Mouse (Mus musculus): Measurements from ENCODE around the gene Edc3.
"Not testable (repeated sequence)": the region's sequence is repeated elsewhere in the genome, so short reads cannot be mapped to it uniquely, and the experiment has no call there.

Edc3 gene

GRCm38 (mm10) chr9:57698466-57699150, 9.7 kb upstream of the Edc3 start:
- no peak for DNase-seq (ENCODE audit: low spot score in 2 of 2)

GRCm38 (mm10) chr9:57706496-57706895, 1.8 kb upstream of the Edc3 start:
- DNase-seq (ENCODE audit: low spot score in 2 of 2), result no peak

- peak; percentile 36 to 41 for DNase-seq (ENCODE audit: low spot score in 2 of 2)
Observed at GRCm38 (mm10) chr9:57708720-57709274, 457 bp downstream of the Edc3 start.

DNA sequence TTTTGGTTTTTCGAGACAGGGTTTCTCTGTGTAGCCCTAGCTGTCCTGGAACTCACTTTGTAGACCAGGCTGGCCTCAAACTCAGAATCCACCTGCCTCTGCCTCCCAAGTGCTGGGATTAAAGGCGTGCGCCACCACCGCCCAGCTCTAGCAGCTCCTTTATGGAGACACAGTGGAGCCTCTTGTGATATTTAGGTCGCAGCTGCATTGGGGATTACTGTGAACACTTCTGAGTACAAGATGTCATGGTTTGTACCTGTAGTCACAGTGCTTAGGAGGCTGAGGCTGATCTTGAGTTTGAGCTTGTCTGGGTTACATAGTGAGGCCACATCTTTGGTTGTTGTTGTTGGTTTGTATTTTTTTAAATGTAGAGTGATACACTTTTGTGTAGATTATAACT, 1.9 kb downstream of the Edc3 start:
- DNase-seq (ENCODE audit: low spot score in 2 of 2), result not testable (repeated sequence)

DNA sequence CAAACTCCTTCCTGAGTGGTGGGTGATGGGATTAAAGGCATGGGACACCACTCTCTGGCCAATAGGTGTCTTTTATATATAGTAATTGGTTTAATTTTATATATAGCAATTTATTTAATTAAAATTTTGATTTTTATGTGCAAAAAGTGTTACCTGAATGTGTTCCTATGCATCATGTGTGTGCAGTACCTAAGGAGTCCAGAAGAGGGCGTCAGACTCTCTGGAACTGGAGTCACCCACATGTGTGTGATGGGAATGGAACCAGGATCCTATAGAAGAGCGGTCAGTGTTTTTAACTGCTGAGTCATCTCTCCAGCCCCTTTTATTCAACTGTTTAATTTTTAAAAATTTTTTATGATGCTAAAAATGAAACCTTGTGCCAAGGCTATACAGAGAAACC, 3.9 kb downstream of the Edc3 start:
- DNase-seq (ENCODE audit: low spot score in 2 of 2), result no peak

DNA sequence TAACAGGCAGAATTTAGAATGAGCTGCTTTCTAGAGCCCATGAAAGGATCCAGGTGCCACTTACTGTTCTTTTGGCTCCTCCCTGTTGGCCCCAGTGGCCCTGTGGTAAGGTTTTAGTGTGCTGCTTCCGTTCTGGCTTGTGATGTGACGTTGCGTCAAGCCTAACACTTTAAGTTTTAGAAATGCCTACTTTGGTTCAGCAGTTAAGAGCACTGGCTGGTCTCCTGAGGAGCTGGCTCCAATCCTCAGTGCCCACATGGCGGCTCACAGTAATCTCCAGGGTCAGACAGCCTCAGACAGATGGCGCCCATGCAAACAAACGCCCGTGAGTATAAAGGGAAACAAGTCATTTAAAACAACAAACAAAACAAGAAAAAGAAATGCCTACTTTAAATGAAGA, 10.1 kb downstream of the Edc3 start:
- DNase-seq (ENCODE audit: low spot score in 2 of 2), result no peak

DNA sequence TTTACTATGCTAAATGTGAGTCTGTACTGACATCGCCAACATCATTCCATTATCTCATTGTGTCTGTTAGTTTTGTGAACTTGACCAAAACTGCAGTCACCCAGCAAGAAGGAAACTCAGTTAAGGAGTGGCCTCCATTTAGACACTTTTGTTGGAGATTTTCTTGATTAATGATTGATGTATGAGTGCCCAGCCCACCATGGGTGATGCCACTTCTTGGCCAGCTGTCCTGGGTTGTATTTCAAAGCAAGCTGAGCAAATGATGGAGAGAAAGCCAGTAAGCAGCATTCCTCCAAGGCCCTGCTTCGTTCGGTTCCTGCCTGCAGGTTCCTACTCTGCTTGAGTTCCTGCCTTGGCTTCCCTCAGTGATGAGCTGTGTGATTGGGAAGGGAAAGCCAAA, 12.4 kb downstream of the Edc3 start:
- no peak for DNase-seq (ENCODE audit: low spot score in 2 of 2)

DNA sequence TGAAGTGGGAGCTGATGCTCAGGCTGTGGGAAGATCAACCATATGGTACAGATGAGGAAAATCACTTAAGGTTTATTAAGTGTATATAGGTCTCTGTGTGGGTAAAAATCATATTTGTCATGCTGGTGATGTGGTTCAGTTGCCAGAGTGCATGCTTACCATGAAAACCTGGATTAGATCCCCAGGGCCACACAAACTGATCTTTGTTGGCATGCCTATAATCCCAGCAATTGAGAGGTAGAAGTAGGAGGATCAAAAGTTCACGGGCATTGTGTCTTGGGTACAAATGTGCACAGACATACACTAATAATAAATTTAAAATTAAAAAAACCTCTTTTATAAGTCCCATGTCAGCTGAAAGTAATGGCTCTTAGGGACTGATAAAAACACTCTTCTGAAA, 14.0 kb downstream of the Edc3 start:
- DNase-seq (ENCODE audit: low spot score in 2 of 2), result no peak

- DNase-seq (ENCODE audit: low spot score in 2 of 2), result peak; percentile 31 to 33
Observed at GRCm38 (mm10) chr9:57723315-57723715, 15.0 kb downstream of the Edc3 start.

- DNase-seq (ENCODE audit: low spot score in 2 of 2), result no peak
Observed at GRCm38 (mm10) chr9:57723796-57724195, 15.5 kb downstream of the Edc3 start.

DNA sequence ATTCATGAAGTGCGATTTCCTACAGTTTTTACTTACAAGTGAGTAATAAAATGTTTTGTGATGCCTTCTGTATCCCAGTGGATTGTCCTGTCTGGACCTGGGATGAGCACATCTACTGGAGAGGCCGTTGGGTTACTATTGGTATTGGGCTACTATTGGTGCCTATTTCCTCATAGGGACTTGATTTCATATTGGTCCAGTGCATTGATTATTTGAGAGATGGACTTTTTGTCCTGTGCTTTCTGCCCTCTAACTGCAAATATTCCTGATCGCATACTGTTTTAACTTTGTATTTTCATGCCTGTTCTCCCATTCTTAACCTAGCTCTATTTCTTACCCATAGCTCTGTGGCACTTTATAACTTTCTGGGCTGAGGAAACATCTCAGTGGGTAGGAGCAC, 16.4 kb downstream of the Edc3 start:
- no peak for DNase-seq (ENCODE audit: low spot score in 2 of 2)

DNA sequence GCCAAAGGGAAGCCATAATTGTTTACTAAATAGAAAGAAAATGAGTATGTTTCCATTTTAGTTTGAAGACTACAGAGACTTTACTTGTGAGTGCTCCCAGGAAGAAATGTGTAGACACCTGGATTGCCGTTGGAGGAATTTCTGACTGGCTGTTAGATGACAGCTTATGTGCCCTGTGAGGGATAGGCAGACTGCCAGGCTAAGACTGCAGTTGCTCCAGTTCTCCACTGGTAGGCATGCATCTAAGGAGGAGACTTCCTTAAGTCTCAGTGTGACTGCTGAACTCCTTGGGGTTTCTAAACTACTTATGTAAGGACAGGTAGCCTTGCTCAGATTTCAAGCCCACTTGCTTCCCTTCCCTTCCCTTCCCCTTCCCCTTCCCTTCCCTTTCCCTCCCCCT, 20.0 kb downstream of the Edc3 start:
- DNase-seq (ENCODE audit: low spot score in 2 of 2), result no peak

DNA sequence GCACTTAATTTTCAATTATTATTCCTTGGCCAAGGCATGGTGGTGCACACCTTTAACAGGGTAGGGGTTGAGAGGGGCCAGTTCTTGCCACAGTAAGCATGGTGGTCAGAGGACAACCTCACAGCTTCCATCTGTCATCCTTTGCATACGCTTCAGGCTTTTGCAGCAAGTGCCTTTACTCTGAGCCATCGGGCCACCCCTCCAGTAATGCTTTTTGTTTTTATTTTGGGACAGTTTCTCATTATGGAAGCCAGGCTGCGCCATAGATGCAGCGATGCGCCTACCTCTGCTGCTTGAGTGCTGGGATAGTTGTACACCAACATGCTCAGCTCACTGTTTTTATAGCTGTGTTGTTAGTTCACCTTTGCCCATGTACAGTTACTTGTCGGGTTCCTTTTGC, 25.3 kb downstream of the Edc3 start:
- DNase-seq (ENCODE audit: low spot score in 2 of 2), result no peak

GRCm38 (mm10) chr9:57739863-57740262, 31.5 kb downstream of the Edc3 start:
- DNase-seq (ENCODE audit: low spot score in 2 of 2), result no peak

DNA sequence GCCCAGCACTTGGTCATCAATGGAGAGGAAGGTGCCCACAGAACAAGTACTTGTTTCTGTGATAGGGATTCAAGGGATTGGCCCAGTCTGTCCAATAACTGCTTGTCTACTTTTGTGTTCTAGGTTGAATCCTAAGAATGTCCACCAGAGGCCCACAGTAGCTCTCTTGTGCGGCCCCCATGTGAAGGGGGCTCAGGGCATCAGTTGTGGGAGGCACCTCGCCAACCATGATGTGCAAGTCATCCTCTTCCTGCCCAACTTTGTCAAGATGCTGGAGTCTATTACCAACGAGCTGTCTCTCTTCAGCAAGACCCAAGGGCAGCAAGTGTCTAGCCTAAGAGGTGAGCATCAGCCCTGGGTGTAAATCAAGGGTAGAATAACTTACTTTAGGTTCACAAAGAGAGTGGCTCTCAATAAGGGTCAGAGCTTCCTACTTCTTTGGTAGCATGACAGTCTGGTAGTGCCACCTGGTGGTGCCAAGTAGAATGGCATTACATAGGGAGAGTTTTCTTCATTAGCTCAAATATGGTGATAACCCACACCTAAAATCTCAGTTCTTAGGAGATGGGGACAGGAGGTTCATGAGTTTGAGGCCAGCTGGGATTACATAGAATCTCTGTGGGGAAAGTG, 36.2 kb downstream of the Edc3 start:
- DNase-seq (ENCODE audit: low spot score in 2 of 2), result no peak

- DNase-seq (ENCODE audit: low spot score in 2 of 2), result no peak
Observed at GRCm38 (mm10) chr9:57747067-57747466, 38.7 kb downstream of the Edc3 start.

DNA sequence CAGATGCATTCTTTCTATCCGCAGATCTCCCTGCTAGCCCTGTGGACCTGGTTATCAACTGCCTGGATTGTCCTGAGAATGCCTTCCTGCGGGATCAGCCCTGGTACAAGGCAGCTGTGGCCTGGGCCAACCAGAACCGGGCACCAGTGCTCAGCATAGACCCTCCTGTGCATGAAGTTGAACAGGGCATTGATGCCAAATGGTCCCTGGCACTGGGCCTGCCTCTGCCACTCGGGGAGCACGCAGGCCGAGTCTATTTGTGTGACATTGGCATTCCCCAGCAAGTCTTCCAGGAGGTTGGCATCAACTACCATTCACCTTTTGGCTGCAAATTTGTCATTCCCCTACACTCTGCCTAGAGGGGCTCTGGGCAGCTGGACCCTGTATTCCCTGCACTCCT, 39.8 kb downstream of the Edc3 start:
- no peak for DNase-seq (ENCODE audit: low spot score in 2 of 2)

- no peak for DNase-seq (ENCODE audit: low spot score in 2 of 2)
Observed at GRCm38 (mm10) chr9:57748831-57749230, 40.5 kb downstream of the Edc3 start.

DNA sequence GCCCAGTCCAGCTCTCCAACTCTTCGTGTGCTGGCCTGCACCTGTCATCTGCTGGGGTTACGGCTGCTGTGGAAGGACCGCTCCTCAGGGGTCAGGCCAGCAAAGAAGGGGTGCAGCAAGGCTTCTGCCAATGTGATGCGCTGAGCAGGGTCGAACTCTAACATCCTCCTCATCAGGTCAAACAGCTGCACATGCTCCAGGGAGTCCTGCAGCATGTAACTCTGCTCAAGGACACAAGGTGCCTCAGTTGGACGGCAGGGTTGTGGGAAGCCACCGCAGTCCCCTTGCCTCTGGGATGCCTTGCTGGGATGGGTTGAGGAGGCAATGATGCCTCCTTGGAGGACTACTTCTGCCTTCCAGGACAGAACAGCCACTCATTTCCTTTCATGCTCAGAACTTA, 42.6 kb downstream of the Edc3 start:
- no peak for DNase-seq (ENCODE audit: low spot score in 2 of 2)

DNA sequence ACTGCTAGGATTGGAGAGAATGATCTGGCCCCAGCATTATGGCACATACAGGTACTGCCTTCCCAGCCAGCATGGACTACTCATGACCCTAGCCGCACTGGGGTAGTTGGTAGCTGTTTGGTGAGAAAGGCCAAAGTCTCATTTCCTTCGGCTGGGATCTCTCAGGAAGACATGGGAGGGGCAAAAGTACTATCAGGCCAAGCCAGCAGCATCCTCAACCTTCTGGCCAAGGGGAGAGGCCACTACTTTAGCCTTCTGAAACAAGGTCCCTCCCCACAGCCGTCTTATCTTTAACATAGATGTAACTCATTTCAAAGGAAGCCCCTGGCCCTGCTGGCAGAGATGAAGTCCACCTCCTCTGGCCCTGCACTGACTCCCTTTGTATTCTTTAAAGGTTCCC, 49.2 kb downstream of the Edc3 start:
- DNase-seq (ENCODE audit: low spot score in 2 of 2), result no peak

GRCm38 (mm10) chr9:57758528-57758927, 50.2 kb downstream of the Edc3 start:
- no peak for DNase-seq (ENCODE audit: low spot score in 2 of 2)

DNA sequence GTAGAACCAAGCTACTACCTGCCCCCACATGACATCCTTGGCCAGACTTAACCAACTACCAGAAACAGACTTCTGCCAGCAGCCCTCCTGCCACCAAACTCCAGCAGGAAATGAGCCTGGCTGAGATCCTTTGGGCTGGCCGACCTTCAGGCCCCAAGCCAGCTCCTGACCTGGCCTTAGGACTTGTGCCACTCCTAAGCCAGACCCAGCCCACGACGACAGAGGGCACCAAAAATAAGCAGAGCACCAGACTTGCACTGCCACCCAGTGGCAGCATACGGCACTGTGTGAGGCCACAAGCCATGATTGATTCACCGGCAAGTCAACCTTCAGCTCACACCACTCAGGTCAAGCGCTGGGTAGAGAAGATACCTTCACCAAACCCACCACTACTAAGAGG, 50.9 kb downstream of the Edc3 start:
- DNase-seq (ENCODE audit: low spot score in 2 of 2), result peak in 1 of 2 experiments; percentile 56

DNA sequence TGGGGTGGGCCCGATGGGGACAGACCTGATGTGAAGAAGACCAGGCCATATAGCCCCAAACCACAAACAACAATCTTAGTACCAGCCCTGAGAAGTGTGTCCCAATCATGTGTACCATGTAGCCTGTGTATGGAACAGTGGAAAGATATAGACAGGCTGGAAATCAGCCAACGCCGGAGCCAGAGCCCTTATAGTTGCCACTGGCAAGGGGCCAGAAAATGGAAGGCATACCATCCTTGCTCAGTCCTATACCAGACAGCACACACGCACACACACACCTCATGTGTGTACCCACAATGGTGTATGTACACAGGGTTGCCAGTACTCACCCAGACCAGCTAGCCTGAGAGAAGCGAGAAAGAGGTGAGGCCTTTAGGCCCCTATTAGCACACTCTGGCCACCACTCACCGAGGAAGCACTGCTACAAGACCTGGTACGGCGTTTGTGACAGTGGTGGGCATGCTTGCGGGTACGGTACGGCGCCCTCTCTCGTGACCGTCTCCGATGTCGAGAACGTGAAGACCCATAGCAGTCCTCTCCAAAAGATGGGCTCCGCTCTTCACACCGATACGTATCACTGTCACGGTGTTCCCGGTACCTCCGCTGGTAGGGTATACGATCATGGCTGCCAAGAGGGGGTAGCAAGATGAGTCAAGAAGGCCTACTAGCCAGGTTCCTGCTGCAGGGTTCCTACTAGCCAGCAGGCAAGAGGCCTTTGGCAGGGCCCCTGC, 52.2 kb downstream of the Edc3 start:
- DNase-seq (ENCODE audit: low spot score in 2 of 2), result no peak
